Mouse (Mus musculus) Patski (cell line): ENCODE measurements around the gene Rnf207. TPM values are rescaled to one million over a fixed set of nuclear protein-coding genes. Genes with fewer than 3 reads are reported as not detected.

Source experiments
- ATAC-seq: fragments of 100-300 bp; one replicate; pipeline ENCODE4 v1.8.0; 2021
- CTCF ChIA-PET: fragments of 350-600 bp; sonication (Branson Sonifier 250); formaldehyde crosslinking; loops from one replicate; lab custom pipeline; 2022; ENCODE audit warnings: inconsistent platforms; lab: Charles Lee
- POLR2A ChIA-PET: fragments of 350-600 bp; sonication (Branson Sonifier 250); formaldehyde crosslinking; loops from one replicate; lab custom pipeline; 2022; ENCODE audit warnings: antibody characterized with exemption, inconsistent platforms; lab: Charles Lee
- DNase-seq: peaks from one replicate; pipeline ENCODE4 v3.0.0-alpha.2; 2011; ENCODE audit warnings: low read depth, low spot score
- H3K27me3 ChIP-seq: fragments of 371-371 bp; one replicate; pipeline ENCODE4 v1.5.1; 2021
- CTCF ChIP-seq: fragments of 100-300 bp; IDR thresholded peaks from one replicate; pipeline ENCODE4 v1.5.1; 2021
- in situ Hi-C: fragments of 300-500 bp; cut with MboI; formaldehyde crosslinking; loops from 3 replicates; pipeline ENCODE4 v1.11.1; 2018; ENCODE audit warnings: low pct_unique_long_range_greater_than_20kb, mixed read lengths
- polyA plus RNA-seq: library from polyadenylated mRNA; unstranded; gene quantifications from one replicate; pipeline ENCODE4 v1.2.3, GENCODE M21; 2021

Gene Rnf207
- polyA plus RNA-seq, 1 experiment from 2014 or later = 0.17 TPM

- TF ChIP-seq CTCF = no peak
- POLR2A ChIA-PET = no interaction called here
- CTCF ChIA-PET = interaction anchor here (7.3 kb wide), 1 partner anchor 104 kb away, joined by 64 read pairs; no protein-coding TSS in a partner anchor
- DNase-seq (no peak), ATAC-seq (no peak)
- in situ Hi-C loops = loop anchor here (5.0 kb wide), 2 partner anchors 59 to 109 kb away; no protein-coding TSS in a partner anchor
- no peaks in the 10 kb centered on the region for H3K27me3 ChIP-seq
These were observed 9.9 kb upstream of the Rnf207 start for GRCm38 (mm10) chr4:152328691-152329090.

- CTCF ChIA-PET = interaction anchor here (1.2 to 2.4 kb wide), 2 partner anchors 59 to 106 kb away, joined by 3 to 14 read pairs; no protein-coding TSS in a partner anchor
- no peak for TF ChIP-seq CTCF
- in situ Hi-C loops = loop anchor here (5.0 kb wide), 2 partner anchors 61 to 111 kb away; no protein-coding TSS in a partner anchor
- POLR2A ChIA-PET = interaction anchor here (0.7 kb wide), 1 partner anchor 81 kb away, joined by 3 read pairs; no protein-coding TSS in a partner anchor
- H3K27me3 ChIP-seq = no peaks in the 10 kb centered on the region
- ATAC-seq (no peak), DNase-seq (no peak)
These were observed 7.8 kb upstream of the Rnf207 start for GRCm38 (mm10) chr4:152326543-152326942.

- TF ChIP-seq CTCF = no peak
- in situ Hi-C loops = loop anchor here (5.0 kb wide), 2 partner anchors 62 to 112 kb away; no protein-coding TSS in a partner anchor
- CTCF ChIA-PET = interaction anchor here (1.6 to 2.4 kb wide), 2 partner anchors 39 to 106 kb away, joined by 4 to 14 read pairs; no protein-coding TSS in a partner anchor
- peak; percentile 87 for ATAC-seq
- POLR2A ChIA-PET = interaction anchor here (0.7 to 1.3 kb wide), 2 partner anchors 21 to 82 kb away, joined by 3 read pairs; no protein-coding TSS in a partner anchor
- peak; percentile 82 for DNase-seq
- H3K27me3 ChIP-seq = no peaks in the 10 kb centered on the region
These were observed 7.0 kb upstream of the Rnf207 start, which contains the start of gene Rpl22 for GRCm38 (mm10) chr4:152325574-152326411. Rpl22 (plus strand) TSS chr4:152325742.

- DNase-seq = no peak
- no peak for TF ChIP-seq CTCF
- in situ Hi-C loops = loop anchor here (5.0 kb wide), 2 partner anchors 62 to 112 kb away; no protein-coding TSS in a partner anchor
- POLR2A ChIA-PET = interaction anchor here (1.3 kb wide), 1 partner anchor 20 kb away, joined by 3 read pairs; no protein-coding TSS in a partner anchor
- no peaks in the 10 kb centered on the region for H3K27me3 ChIP-seq
- CTCF ChIA-PET = interaction anchor here (1.6 to 2.4 kb wide), 2 partner anchors 38 to 107 kb away, joined by 4 to 14 read pairs; no protein-coding TSS in a partner anchor
- peak; percentile 24 for ATAC-seq
These were observed 6.1 kb upstream of the Rnf207 start for GRCm38 (mm10) chr4:152324641-152325562.

- POLR2A ChIA-PET = interaction anchor here (0.7 kb wide), 1 partner anchor 17 kb away, joined by 4 read pairs; no protein-coding TSS in a partner anchor
- no peak for TF ChIP-seq CTCF
- H3K27me3 ChIP-seq = no peaks in the 10 kb centered on the region
- DNase-seq = no peak
- CTCF ChIA-PET = interaction anchor here (1.4 to 2.1 kb wide), 3 partner anchors 103 to 112 kb away, joined by 3 to 8 read pairs (median 5); no protein-coding TSS in a partner anchor
- in situ Hi-C loops = no loop called here
- ATAC-seq = no peak
These were observed 2.7 kb upstream of the Rnf207 start for GRCm38 (mm10) chr4:152321464-152321863.

GRCm38 (mm10) chr4:152317631-152318033 is 1.2 kb downstream of the Rnf207 start:
- ATAC-seq = no peak
- CTCF ChIA-PET = interaction anchor here (1.2 to 1.4 kb wide), 2 partner anchors 107 to 115 kb away, joined by 3 to 5 read pairs; no protein-coding TSS in a partner anchor
- no peak for TF ChIP-seq CTCF
- no peak for DNase-seq
- POLR2A ChIA-PET = no interaction called here
- H3K27me3 ChIP-seq = peaks cover 7% of the 10 kb centered on the region
- in situ Hi-C loops = no loop called here

GRCm38 (mm10) chr4:152315498-152316213 is 3.1 kb downstream of the Rnf207 start:
- no peak for ATAC-seq
- no peak for DNase-seq
- in situ Hi-C loops = no loop called here
- ChIA-PET CTCF (interaction anchor here (1.1 kb wide), 1 partner anchor 22 kb away, joined by 3 read pairs; no protein-coding TSS in a partner anchor), POLR2A (interaction anchor here (0.6 to 1.0 kb wide), 2 partner anchors 14 to 119 kb away, joined by 3 to 4 read pairs; no protein-coding TSS in a partner anchor)
- peaks cover 8% of the 10 kb centered on the region for H3K27me3 ChIP-seq
- TF ChIP-seq CTCF = no peak

GRCm38 (mm10) chr4:152313934-152314333 is 4.9 kb downstream of the Rnf207 start:
- in situ Hi-C loops = no loop called here
- peaks cover 8% of the 10 kb centered on the region for H3K27me3 ChIP-seq
- no peak for ATAC-seq
- no peak for DNase-seq
- no peak for TF ChIP-seq CTCF
- POLR2A ChIA-PET = no interaction called here
- CTCF ChIA-PET = no interaction called here

- peak; percentile 8 for ATAC-seq
- in situ Hi-C loops = no loop called here
- POLR2A ChIA-PET = no interaction called here
- no peak for TF ChIP-seq CTCF
- no peak for DNase-seq
- peaks cover 8% of the 10 kb centered on the region for H3K27me3 ChIP-seq
- CTCF ChIA-PET = no interaction called here
These were observed 5.6 kb downstream of the Rnf207 start for GRCm38 (mm10) chr4:152313211-152313632.
